Mouse (Mus musculus): ENCODE measurements around the gene Zbtb1. TPM values are rescaled to one million over a fixed set of nuclear protein-coding genes. Genes with fewer than 3 reads are reported as not detected.

Gene Zbtb1
- total and polyA plus RNA-seq, 3 experiments = 1.1 to 3.9 (median 3.0) TPM

DNA sequence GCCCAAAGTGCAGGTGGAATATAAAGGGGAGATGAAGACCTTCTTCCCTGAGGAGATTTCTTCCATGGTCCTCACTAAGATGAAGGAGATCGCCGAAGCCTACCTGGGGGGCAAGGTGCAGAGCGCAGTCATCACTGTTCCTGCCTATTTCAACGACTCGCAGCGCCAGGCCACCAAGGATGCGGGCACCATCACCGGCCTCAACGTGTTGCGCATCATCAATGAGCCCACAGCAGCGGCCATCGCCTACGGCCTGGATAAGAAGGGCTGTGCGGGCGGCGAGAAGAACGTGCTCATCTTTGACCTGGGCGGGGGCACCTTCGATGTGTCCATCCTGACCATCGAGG, 34.7 kb downstream of the Zbtb1 start:
- peak overlapping the region; percentile 72 for H3K9ac ChIP-seq (ENCODE audit: low read depth, low read length)

DNA sequence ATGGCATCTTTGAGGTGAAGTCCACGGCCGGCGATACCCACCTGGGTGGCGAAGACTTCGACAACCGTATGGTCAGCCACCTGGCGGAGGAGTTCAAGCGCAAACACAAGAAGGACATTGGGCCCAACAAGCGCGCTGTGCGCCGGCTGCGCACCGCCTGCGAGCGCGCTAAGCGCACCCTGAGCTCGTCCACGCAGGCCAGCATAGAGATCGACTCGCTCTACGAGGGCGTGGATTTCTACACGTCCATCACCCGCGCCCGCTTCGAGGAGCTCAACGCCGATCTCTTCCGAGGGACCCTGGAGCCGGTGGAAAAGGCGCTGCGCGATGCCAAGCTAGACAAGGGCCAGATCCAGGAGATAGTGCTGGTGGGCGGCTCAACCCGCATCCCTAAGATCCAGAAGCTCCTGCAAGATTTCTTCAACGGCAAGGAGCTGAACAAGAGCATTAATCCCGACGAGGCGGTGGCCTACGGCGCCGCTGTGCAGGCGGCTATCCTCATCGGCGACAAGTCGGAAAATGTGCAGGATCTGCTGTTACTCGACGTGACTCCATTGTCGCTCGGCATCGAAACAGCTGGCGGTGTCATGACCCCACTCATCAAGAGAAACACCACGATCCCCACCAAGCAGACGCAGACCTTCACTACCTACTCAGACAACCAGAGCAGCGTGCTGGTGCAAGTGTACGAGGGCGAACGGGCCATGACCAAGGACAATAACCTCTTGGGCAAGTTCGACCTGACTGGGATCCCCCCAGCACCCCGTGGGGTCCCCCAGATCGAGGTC, 35.3 kb downstream of the Zbtb1 start:
- Histone ChIP-seq H3K9ac (ENCODE audit: low read depth, low read length) (peak overlapping the region; percentile 37; the same call in 1 of the 2 replicates), H3K36me3 (ENCODE audit: control insufficient read depth, insufficient read depth, low read length) (no peaks in the 10 kb centered on the region), H3K27ac (no peak overlapping the region), H3K4me3 (peak overlapping the region; percentile 57), H3K27me3 (ENCODE audit: control insufficient read depth, insufficient read depth, low read length) (no peaks in the 10 kb centered on the region; the same call in 1 of the 2 replicates), H3K79me2 (replicated peaks; ENCODE audit: control insufficient read depth, insufficient read depth, low read length) (no peaks in the 10 kb centered on the region), H3K4me1 (ENCODE audit: control insufficient read depth, insufficient read depth, low read length) (peaks cover 2% of the 10 kb centered on the region)
- TF ChIP-seq CTCF (IDR thresholded peaks at IDR 0.05) = peak; percentile 20
- no peak for TF ChIP-seq POLR2A (IDR thresholded peaks at IDR 0.05; ENCODE audit: insufficient read depth, low read depth, low read length)
- no peak for TF ChIP-seq EP300 (IDR thresholded peaks at IDR 0.05; ENCODE audit: insufficient read depth, low read depth, low read length)
- 5% methylated on average over 64 of the region's 64 CpGs for WGBS
- peak; percentile 40 to 52 for DNase-seq
- intact Hi-C loops (cut with DNase I) = loop anchor here (10.0 kb wide), 1 partner anchor 359 kb away; the partner anchor contains the start of genes Churc1 and Fntb

More for the DNA sequence above, 34.7 kb downstream of the Zbtb1 start:
- H3K4me1 ChIP-seq (ENCODE audit: control insufficient read depth, insufficient read depth, low read length) = peaks cover 2% of the 10 kb centered on the region
- H3K36me3 ChIP-seq (ENCODE audit: control insufficient read depth, insufficient read depth, low read length) = no peaks in the 10 kb centered on the region
- 9% methylated on average over 20 of the region's 20 CpGs for WGBS
- H3K79me2 ChIP-seq (replicated peaks; ENCODE audit: control insufficient read depth, insufficient read depth, low read length) = no peaks in the 10 kb centered on the region
- no peaks in the 10 kb centered on the region; the same call in 1 of the 2 replicates for H3K27me3 ChIP-seq (ENCODE audit: control insufficient read depth, insufficient read depth, low read length)
- H3K4me3 ChIP-seq = peak overlapping the region; percentile 57
- TF ChIP-seq EP300 (IDR thresholded peaks at IDR 0.05; ENCODE audit: insufficient read depth, low read depth, low read length) (no peak), POLR2A (IDR thresholded peaks at IDR 0.05; ENCODE audit: insufficient read depth, low read depth, low read length) (no peak), CTCF (IDR thresholded peaks at IDR 0.05) (no peak)
- intact Hi-C loops (cut with DNase I) = loop anchor here (1.0 to 10.0 kb wide), 4 partner anchors 34 to 360 kb away; partner anchors contain the start of genes Churc1, Fntb and Plekhg3
- no peak overlapping the region for H3K27ac ChIP-seq
- DNase-seq = peak in 1 of 2 experiments; percentile 28

DNA sequence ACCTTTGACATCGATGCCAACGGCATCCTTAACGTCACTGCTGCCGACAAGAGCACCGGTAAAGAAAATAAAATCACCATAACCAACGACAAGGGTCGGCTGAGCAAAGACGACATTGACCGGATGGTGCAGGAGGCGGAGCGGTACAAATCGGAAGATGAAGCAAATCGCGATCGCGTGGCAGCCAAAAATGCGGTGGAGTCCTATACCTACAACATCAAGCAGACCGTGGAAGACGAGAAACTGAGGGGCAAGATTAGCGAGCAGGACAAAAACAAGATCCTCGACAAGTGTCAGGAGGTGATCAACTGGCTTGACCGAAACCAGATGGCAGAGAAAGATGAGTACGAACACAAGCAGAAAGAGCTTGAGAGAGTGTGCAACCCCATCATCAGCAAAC, 35.9 kb downstream of the Zbtb1 start:
- peaks cover 2% of the 10 kb centered on the region for H3K4me1 ChIP-seq (ENCODE audit: control insufficient read depth, insufficient read depth, low read length)
- intact Hi-C loops (cut with DNase I) = loop anchor here (10.0 kb wide), 1 partner anchor 359 kb away; the partner anchor contains the start of genes Churc1 and Fntb
- H3K4me3 ChIP-seq = peak overlapping the region; percentile 57
- TF ChIP-seq EP300 (IDR thresholded peaks at IDR 0.05; ENCODE audit: insufficient read depth, low read depth, low read length) (no peak), CTCF (IDR thresholded peaks at IDR 0.05) (no peak), POLR2A (IDR thresholded peaks at IDR 0.05; ENCODE audit: insufficient read depth, low read depth, low read length) (no peak)
- H3K27me3 ChIP-seq (ENCODE audit: control insufficient read depth, insufficient read depth, low read length) = no peaks in the 10 kb centered on the region; the same call in 1 of the 2 replicates
- no peaks in the 10 kb centered on the region for H3K79me2 ChIP-seq (replicated peaks; ENCODE audit: control insufficient read depth, insufficient read depth, low read length)
- WGBS = 11% methylated on average over 23 of the region's 23 CpGs
- H3K36me3 ChIP-seq (ENCODE audit: control insufficient read depth, insufficient read depth, low read length) = no peaks in the 10 kb centered on the region
- peak overlapping the region; percentile 37 for H3K9ac ChIP-seq (ENCODE audit: low read depth, low read length)
- peak; percentile 23 to 38 for DNase-seq
- no peak overlapping the region for H3K27ac ChIP-seq

DNA sequence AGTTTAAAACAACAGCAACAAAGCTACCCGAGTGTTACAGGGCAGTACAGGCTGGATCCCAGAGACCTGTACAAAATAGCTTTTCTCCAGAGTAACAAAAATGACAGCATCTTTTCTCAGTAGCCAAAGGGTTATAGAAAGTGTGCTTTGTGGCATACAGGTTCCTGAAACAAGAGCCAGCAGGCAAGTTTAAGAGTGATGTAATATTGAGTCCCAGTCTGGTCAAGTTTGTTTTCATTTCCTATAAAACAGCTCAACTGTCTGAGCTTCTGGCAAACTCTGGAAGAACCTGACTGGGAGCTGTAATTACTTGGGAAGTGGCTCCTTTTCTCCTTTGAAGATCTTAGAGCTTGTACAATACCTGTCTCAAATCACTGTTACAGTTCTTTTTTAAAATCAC, 37.1 kb downstream of the Zbtb1 start:
- WGBS = 90% methylated on average over 1 of the region's 1 CpGs

DNA sequence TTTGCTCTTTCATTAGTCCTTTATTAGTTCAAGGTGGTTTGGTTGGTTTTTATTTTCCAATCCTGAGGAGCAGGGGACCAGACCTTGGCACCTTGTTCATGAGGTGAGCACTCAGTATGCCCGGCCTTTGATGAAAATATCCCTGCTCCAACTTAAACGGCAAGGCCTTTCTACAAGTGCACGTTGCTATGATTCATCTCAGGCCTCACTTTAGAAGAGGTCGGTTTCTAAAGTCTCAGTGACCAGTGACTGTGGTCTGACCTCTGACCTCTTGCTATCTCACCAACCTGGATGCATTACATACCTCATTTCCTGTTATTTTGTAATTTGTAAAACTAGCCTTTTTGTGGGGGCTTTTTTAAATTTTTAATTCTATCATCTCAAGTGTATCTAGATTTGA, 39.1 kb downstream of the Zbtb1 start:
- no peak for TF ChIP-seq CTCF (IDR thresholded peaks at IDR 0.05)
- no peak for TF ChIP-seq EP300 (IDR thresholded peaks at IDR 0.05; ENCODE audit: insufficient read depth, low read depth, low read length)
- TF ChIP-seq POLR2A (IDR thresholded peaks at IDR 0.05; ENCODE audit: insufficient read depth, low read depth, low read length) = no peak
- no peak for DNase-seq
- 71% methylated on average over 4 of the region's 4 CpGs for WGBS
- H3K4me3 ChIP-seq = no peak overlapping the region
- no peaks in the 10 kb centered on the region for H3K36me3 ChIP-seq (ENCODE audit: control insufficient read depth, insufficient read depth, low read length)
- H3K27ac ChIP-seq = no peak overlapping the region
- H3K79me2 ChIP-seq (replicated peaks; ENCODE audit: control insufficient read depth, insufficient read depth, low read length) = no peaks in the 10 kb centered on the region
- H3K9ac ChIP-seq (ENCODE audit: low read depth, low read length) = no peak overlapping the region
- no peaks in the 10 kb centered on the region; the same call in 1 of the 2 replicates for H3K4me1 ChIP-seq (ENCODE audit: control insufficient read depth, insufficient read depth, low read length)
- intact Hi-C loops (cut with DNase I) = loop anchor here (10.0 kb wide), 1 partner anchor 356 kb away; the partner anchor contains the start of genes Churc1 and Fntb
- no peaks in the 10 kb centered on the region; the same call in 1 of the 2 replicates for H3K27me3 ChIP-seq (ENCODE audit: control insufficient read depth, insufficient read depth, low read length)

More for the DNA sequence above, 37.1 kb downstream of the Zbtb1 start:
- no peak for DNase-seq
- H3K4me3 ChIP-seq = no peak overlapping the region
- intact Hi-C loops (cut with DNase I) = loop anchor here (10.0 kb wide), 1 partner anchor 358 kb away; the partner anchor contains the start of genes Churc1 and Fntb
- H3K79me2 ChIP-seq (replicated peaks; ENCODE audit: control insufficient read depth, insufficient read depth, low read length) = no peaks in the 10 kb centered on the region
- H3K27ac ChIP-seq = no peak overlapping the region
- no peak for TF ChIP-seq EP300 (IDR thresholded peaks at IDR 0.05; ENCODE audit: insufficient read depth, low read depth, low read length)
- no peak for TF ChIP-seq POLR2A (IDR thresholded peaks at IDR 0.05; ENCODE audit: insufficient read depth, low read depth, low read length)
- H3K4me1 ChIP-seq (ENCODE audit: control insufficient read depth, insufficient read depth, low read length) = peaks cover 2% of the 10 kb centered on the region
- H3K36me3 ChIP-seq (ENCODE audit: control insufficient read depth, insufficient read depth, low read length) = no peaks in the 10 kb centered on the region
- H3K27me3 ChIP-seq (ENCODE audit: control insufficient read depth, insufficient read depth, low read length) = no peaks in the 10 kb centered on the region; the same call in 1 of the 2 replicates
- H3K9ac ChIP-seq (ENCODE audit: low read depth, low read length) = no peak overlapping the region
